Mouse (Mus musculus): ENCODE data around the gene Tmem107.

The Tmem107 gene

DNA sequence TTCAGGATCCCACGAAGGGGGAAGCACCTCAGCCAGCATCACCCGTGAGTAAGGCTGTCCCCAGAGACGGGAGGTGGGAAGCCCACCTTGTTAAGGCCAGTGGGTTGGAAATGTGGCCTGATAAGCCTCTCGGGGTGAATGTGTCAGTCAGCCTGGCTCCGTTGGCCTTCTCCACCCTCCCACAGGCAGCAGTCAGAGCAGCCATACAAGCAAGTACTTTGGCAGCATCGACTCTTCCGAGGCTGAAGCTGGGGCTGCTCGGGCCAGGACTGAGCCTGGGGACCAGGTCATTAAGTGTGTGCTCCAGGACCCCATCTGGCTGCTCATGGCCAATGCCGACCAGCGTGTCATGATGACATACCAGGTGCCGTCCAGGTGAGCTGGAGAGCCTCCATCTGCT lies 37.1 kb downstream of the Tmem107 start:
- no peak for DNase-seq (ENCODE audit: low spot score)

GRCm38 (mm10) chr11:69108223-69108622 lies 37.6 kb downstream of the Tmem107 start:
- DNase-seq (ENCODE audit: low spot score), result no peak

- no peak for DNase-seq (ENCODE audit: low spot score)
Observed at GRCm38 (mm10) chr11:69109032-69109900, 38.7 kb downstream of the Tmem107 start.

DNA sequence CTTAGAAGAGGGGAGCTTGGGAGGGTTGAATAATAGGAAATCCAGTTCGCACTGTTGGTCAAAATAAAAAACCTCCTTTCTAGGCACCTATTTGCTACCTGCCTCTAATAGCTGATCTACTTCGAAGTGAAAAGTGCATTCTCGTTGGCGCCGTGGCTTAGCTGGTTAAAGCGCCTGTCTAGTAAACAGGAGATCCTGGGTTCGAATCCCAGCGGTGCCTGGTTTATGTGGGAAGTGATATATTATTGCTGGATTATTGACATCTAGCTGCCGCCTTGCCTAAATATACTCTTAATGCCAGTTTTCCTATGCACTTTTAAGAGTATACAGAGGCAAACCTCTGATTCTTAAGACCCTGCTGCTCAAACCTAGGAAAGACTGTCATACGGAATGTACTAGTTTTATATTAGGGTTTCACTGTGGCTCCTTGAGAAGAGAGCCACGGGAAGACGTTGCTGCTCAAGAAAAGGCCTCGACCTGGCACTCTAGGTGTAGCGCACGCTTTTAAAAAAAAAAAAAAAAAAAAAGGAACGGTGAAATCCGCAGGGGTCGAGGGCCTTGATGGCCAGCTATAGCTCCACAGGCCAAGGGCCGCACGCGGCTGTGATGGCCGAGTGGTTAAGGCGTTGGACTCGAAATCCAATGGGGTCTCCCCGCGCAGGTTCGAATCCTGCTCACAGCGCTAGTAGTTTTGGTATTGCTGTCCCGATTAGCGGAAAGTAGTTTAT lies 39.9 kb downstream of the Tmem107 start:
- no peak for DNase-seq (ENCODE audit: low spot score)

DNA sequence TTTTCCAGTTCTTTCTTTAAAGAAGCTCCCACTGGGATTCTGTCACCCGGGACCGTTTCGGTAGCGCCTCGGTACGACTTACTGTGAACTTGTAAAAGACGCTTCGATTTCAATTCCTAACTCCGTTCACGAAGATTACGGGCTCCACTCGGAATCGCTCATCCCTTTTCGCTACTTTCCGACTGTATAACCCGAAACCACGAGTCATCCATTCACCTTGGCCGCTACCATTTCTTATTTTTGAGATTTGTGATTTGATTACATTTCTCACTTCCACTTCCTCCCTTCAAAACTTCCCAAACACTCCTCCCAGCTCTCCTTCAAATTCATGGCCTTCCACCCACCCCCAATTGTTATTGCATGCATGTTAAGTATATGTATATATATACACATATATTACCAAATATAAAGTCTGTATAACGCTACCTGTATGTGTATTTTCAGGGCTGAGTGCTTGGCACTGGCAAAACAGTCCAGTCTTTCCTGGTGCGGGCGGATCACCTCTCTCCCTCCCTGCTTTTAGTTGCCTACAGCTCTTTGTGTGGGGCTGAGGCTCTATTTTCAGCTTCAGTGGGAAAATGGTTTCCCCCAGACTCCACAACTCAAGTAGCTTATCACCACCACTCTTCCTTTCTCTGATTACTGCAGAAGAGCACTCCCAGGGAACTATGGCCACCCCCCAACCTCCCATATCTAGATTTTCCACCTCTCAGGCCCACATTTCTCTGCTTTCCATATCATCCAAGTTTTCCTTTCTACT lies 40.6 kb downstream of the Tmem107 start:
- DNase-seq (ENCODE audit: low spot score), result no peak

GRCm38 (mm10) chr11:69111865-69112264 lies 41.3 kb downstream of the Tmem107 start:
- DNase-seq (ENCODE audit: low spot score), result no peak

DNA sequence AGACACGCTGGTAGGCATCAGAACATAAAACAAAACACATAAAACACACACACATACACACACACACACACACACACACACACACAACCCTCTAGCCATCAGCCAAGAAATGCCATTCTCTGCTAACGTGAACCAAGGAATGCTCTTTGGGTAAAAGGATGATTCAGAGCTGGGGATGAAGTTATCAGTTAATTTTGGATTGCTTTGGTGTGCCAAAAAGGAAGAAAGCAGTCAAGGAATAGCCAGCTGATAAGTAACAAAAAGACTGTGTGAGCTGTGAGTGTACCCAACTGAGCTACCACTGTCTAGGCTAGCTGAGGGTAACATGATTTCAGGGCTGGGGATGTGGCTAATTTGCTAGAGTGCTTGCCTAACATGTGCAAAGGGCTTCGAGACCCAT lies 43.4 kb downstream of the Tmem107 start:
- DNase-seq (ENCODE audit: low spot score), result no peak

DNA sequence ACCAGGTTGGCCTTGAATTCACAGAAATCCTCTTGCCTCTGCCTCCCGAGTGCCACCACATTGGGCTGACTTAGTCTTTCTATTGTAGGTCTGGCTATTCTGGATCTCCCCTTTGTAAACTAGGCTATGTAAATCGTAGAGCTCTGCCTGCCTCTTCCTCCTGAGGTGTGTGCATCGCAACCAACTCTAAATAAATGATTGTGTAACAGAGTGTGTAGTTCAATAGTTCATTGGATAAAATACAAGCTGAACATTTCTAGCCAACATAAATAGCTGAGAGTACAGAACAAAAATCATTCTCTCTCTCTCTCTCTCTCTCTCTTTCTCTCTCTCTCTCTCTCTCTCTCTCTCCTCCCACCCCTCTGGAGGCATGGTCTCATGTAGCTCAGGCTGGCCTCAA lies 44.0 kb downstream of the Tmem107 start:
- no peak for DNase-seq (ENCODE audit: low spot score)

DNA sequence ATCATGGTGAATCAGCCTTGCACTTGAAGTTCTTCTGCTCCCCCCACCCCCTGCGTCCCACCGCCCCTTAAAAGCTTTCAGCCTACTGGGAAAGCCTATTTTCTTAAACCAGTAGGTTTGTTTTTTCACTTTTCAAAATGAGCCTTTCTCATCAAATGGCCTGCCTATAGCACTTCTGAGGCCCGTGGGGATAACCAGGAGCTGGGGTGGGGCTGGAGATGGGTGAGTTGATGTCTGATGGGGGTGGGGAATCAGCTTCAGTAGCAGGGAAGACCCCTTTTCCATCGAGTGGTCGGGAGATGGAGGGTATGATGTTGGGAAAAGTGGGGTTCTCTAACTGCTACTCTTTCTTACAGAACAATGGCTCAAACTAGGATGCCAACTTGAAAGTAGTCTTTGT lies 46.2 kb downstream of the Tmem107 start:
- DNase-seq (ENCODE audit: low spot score), result no peak

- no peak for DNase-seq (ENCODE audit: low spot score)
Observed at GRCm38 (mm10) chr11:69117737-69118695, 47.4 kb downstream of the Tmem107 start.

DNA sequence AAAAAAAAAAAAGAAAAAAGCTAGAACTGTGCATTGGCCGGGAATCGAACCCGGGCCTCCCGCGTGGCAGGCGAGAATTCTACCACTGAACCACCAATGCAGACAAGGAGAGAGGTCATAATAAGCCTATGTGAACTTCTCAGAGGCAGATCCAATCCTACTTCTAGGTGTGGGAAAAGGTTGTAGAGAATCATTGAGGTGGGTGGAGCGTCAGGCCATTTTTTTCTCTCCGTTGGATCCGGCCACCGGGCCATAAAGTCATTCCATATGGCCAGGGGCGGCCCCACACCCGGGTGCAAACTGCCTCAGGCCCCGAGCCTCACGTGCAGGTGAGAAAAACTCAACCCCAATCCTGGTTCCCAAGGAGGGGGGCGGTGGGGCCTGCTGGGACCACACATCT lies 48.2 kb downstream of the Tmem107 start:
- DNase-seq (ENCODE audit: low spot score), result no peak

- no peak for DNase-seq (ENCODE audit: low spot score)
Observed at GRCm38 (mm10) chr11:69119446-69120155, 49.0 kb downstream of the Tmem107 start.

- no peak for DNase-seq (ENCODE audit: low spot score)
Observed at GRCm38 (mm10) chr11:69120221-69121000, 49.8 kb downstream of the Tmem107 start, which contains the start of gene Hes7. TSS of gene Hes7 (plus strand) at chr11:69120404.

DNA sequence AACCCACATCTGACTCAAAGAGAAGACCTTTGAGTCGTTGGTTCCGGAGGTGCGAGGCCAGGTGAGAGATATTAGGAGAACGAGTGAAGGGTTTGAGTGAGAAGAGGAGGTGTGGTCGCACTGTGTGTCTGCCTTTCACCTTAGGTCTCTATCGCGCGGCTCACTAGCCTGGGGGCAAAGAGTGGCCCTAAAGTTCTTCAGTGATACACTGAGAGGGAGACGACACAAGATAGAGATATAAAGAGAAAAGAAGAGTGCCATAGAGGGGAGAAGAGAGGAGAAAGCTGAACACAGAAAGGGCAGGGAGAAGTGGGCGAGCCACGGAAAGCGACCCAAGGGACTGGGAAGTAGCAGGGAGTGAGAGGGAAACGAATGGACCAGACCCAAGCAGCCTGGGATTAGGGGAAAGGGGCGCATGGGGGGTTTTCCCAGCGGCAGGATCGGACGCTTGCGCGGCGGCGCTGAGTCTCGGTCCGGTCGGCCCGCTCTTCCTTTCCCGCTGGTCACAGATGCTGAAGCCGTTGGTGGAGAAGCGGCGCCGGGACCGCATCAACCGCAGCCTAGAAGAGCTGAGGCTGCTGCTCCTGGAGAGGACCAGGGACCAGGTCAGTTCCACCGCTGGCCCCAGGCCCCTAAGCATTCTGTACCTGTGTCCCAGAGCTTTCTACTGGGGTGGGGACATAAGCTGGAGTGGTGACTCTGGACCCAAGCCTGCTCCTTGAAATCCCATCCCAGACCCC lies 50.6 kb downstream of the Tmem107 start:
- DNase-seq (ENCODE audit: low spot score), result no peak

DNA sequence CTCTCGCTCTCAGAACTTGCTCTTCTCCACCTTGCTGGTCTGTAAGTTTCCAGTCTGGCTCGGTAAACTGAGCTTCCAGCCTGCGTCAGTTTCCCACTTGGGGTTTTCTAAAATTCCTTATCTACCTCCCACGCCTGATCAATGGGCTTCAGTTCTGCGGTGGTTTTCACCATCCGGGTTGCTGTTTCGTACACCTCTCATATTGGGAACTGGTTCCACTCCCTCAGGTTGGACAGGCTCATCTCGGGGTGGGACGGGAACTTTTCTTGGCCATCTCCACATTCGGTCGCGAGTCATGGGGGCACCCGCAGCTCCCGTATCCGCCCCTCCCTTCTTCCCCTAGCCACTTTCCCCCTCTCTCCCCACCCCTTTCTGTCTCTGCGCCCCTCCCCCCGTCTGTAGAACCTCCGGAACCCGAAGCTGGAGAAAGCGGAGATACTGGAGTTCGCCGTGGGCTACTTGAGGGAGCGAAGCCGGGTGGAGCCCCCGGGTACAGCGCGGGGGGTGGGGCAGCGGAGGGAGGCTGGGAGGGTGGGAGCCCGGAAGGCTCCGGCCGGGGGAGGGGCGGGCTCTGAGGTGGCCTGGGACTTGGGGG lies 51.2 kb downstream of the Tmem107 start:
- no peak for DNase-seq (ENCODE audit: low spot score)

DNA sequence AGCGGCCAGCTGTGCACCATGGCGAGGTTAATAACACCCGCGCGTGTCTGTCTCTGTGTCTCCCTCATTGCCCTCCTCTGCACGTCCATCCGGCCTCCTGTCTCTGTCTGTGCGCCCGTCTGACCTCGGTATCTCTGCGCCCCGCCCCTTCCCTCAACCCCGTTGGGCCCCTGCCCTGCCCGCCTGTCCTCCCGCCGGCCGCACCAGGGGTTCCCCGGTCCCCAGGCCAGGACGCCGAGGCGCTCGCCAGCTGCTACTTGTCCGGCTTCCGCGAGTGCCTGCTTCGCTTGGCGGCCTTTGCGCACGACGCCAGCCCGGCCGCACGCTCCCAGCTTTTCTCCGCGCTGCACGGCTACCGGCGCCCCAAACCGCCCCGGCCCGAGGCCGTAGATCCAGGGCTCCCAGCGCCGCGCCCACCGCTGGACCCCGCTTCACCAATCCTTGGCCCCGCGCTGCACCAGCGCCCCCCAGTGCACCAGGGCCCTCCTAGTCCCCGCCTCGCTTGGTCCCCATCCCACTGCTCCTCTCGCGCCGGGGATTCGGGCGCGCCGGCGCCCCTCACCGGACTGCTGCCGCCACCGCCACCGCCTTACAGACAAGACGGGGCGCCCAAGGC lies 51.8 kb downstream of the Tmem107 start, which contains the start of gene 9130213A22Rik:
Gene 9130213A22Rik, minus strand, starts transcription at position 254 of the 616 bp plus-strand sequence.
- DNase-seq (ENCODE audit: low spot score), result no peak

All from left cerebral cortex, adult 11 months (tissue).